Mouse (Mus musculus) liver, postnatal 0 days (tissue): Measurements from ENCODE around the gene Itga10. TPM values are rescaled to one million over a fixed set of nuclear protein-coding genes. Genes with fewer than 3 reads are reported as not detected.
A peak's percentile ranks its signal among the peaks of the same experiment; 100 is the strongest.

Experiments
- ATAC-seq: fragments of 200-750 bp; cut with Nextera tagmentation; 2 replicates; pipeline ENCODE4 v1.8.0; 2017; ENCODE audit warnings: mild to moderate bottlenecking, moderate library complexity
- DNase-seq: peaks from one replicate; pipeline ENCODE4 v3.0.0-alpha.2; 2016
- H3K27ac ChIP-seq: fragments of 300-500 bp; sonication (generic); 2 replicates; pipeline ENCODE4 v1.5.1; 2014; ENCODE audit warnings: antibody characterized with exemption, moderate library complexity, mild to moderate bottlenecking, low read depth
- H3K27me3 ChIP-seq: fragments of 300-500 bp; sonication (generic); 2 replicates; pipeline ENCODE4 v1.6.1; 2014; ENCODE audit warnings: low read length, control low read depth, mixed read lengths; ENCODE audit not compliant: insufficient read depth
- H3K36me3 ChIP-seq: fragments of 300-500 bp; sonication (generic); replicated peaks from 2 replicates; pipeline ENCODE4 v1.6.1; 2014; ENCODE audit warnings: mild to moderate bottlenecking, control low read depth, low read length, moderate library complexity, mixed read lengths; ENCODE audit not compliant: insufficient read depth
- H3K4me1 ChIP-seq: fragments of 300-500 bp; sonication (generic); 2 replicates; pipeline ENCODE4 v1.6.1; 2014; ENCODE audit warnings: antibody characterized with exemption, mild to moderate bottlenecking, control low read depth; ENCODE audit not compliant: insufficient read depth
- H3K4me2 ChIP-seq: fragments of 300-500 bp; sonication (generic); 2 replicates; pipeline ENCODE4 v1.6.1; 2014; ENCODE audit warnings: low read depth, mild to moderate bottlenecking, low read length, moderate library complexity, mixed read lengths
- H3K4me3 ChIP-seq: fragments of 300-500 bp; sonication (generic); 2 replicates; pipeline ENCODE4 v1.5.1; 2014; ENCODE audit warnings: low read depth, low read length
- H3K9ac ChIP-seq: fragments of 300-500 bp; sonication (generic); replicated peaks from 2 replicates; pipeline ENCODE4 v1.6.1; 2014; ENCODE audit warnings: mild to moderate bottlenecking, moderate library complexity
- H3K9me3 ChIP-seq: fragments of 300-500 bp; sonication (generic); 2 replicates; pipeline ENCODE4 v1.6.1; 2016; ENCODE audit warnings: mild to moderate bottlenecking, control low read depth, low read length, mixed read lengths
- CTCF ChIP-seq: sonication (generic); IDR thresholded peaks from 2 replicates; pipeline ENCODE4 v1.5.1; 2016; ENCODE audit warnings: antibody characterized with exemption, low read depth
- EP300 ChIP-seq: IDR thresholded peaks from 2 replicates; pipeline ENCODE4 v1.6.1; 2016; ENCODE audit warnings: antibody characterized with exemption, low read depth, mild to moderate bottlenecking
- WGBS: fragments of 180-500 bp; shearing (Covaris S2); extraction: QIAGEN DNeasy Blood & Tissue Kit; methylation state at CpG from one replicate; pipeline ENCODE4 v1.1.7; 2014; ENCODE audit not compliant: insufficient replicate concordance; 5-methylcytosine and 5-hydroxymethylcytosine counted together
- polyA plus RNA-seq: library from polyadenylated mRNA; unstranded; fragments of >200 nt; fragmentation: Nextera tagmentation; extraction: Ambion mirVana; gene quantifications from 2 replicates; pipeline ENCODE4 v1.2.1, GENCODE M21; 2015

Gene Itga10
- polyA plus RNA-seq, 1 experiment from 2014 or later: 0.05 TPM

- no peak overlapping the region for H3K9ac ChIP-seq
- peaks cover 35% of the 10 kb centered on the region for H3K36me3 ChIP-seq
- peaks cover 13% of the 10 kb centered on the region for H3K27me3 ChIP-seq
- peak; percentile 51 for DNase-seq
- no peak for ATAC-seq
- H3K4me1 ChIP-seq: peaks cover 11% of the 10 kb centered on the region
- TF ChIP-seq EP300: no peak
- peak; percentile 59 for TF ChIP-seq CTCF
- H3K9me3 ChIP-seq: no peaks in the 10 kb centered on the region
- 62% methylated on average over 11 of the region's 11 CpGs for WGBS
- no peak overlapping the region for H3K27ac ChIP-seq
- H3K4me3 ChIP-seq: no peak overlapping the region
- H3K4me2 ChIP-seq: no peak overlapping the region
Measured at GRCm38 (mm10) chr3:96704778-96705177, 59.4 kb downstream of the Itga10 start.

DNA sequence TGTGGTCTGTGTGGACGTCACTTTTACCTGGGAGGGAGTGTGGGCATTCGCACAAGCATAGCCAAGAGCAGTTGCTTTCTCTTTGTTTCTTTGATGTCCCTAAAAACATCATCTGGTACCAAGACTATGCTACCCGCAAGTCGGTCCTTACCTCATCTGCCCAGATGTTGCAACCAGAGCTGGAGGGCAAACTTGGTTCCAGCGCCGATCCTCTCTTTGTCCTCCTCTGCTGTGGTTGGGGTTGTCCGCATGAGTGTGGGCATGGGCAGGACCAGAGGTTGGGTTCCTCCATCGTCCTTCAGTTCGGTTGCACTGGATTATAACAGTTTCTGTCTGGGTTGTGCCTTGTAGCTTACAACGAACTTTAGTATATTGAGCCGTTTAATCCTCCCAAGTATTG lies 60.8 kb downstream of the Itga10 start:
- TF ChIP-seq CTCF (no peak), EP300 (no peak)
- no peak for ATAC-seq
- H3K36me3 ChIP-seq: peaks cover 38% of the 10 kb centered on the region

DNA sequence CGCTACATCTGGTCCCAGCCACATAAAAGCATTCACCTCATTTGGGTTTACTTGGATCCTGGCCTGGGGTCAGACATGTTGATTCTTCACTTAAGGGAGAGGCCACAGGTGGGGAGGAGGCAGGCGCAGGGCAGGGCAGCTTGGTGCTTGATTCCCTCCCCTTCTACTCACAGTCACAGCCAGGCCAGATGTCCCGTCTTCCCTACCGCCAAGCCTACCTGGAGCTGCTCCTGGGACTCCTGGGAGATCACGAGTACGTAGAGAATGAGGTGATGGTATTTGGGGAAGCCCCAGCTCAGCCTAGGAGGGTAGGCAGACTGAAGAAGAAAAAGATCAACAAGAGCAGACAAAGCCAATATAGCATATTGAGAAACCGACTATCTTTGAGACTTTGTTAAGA lies 61.6 kb downstream of the Itga10 start:
- peaks cover 11% of the 10 kb centered on the region for H3K4me1 ChIP-seq
- no peak overlapping the region for H3K27ac ChIP-seq
- H3K9me3 ChIP-seq: no peaks in the 10 kb centered on the region
- no peak for TF ChIP-seq EP300
- TF ChIP-seq CTCF: no peak
- 72% methylated on average over 7 of the region's 7 CpGs for WGBS
- H3K9ac ChIP-seq: no peak overlapping the region
- no peak overlapping the region for H3K4me3 ChIP-seq
- H3K27me3 ChIP-seq: peaks cover 13% of the 10 kb centered on the region
- ATAC-seq (no peak), DNase-seq (no peak)
- H3K4me2 ChIP-seq: no peak overlapping the region
- peaks cover 38% of the 10 kb centered on the region for H3K36me3 ChIP-seq

More for the DNA sequence above, 60.8 kb downstream of the Itga10 start:
- 86% methylated on average over 11 of the region's 11 CpGs for WGBS
- no peak overlapping the region for H3K4me3 ChIP-seq
- no peaks in the 10 kb centered on the region for H3K9me3 ChIP-seq
- peaks cover 13% of the 10 kb centered on the region for H3K27me3 ChIP-seq
- H3K4me1 ChIP-seq: peaks cover 11% of the 10 kb centered on the region
- no peak overlapping the region for H3K4me2 ChIP-seq
- no peak for DNase-seq
- H3K27ac ChIP-seq: no peak overlapping the region
- H3K9ac ChIP-seq: no peak overlapping the region

DNA sequence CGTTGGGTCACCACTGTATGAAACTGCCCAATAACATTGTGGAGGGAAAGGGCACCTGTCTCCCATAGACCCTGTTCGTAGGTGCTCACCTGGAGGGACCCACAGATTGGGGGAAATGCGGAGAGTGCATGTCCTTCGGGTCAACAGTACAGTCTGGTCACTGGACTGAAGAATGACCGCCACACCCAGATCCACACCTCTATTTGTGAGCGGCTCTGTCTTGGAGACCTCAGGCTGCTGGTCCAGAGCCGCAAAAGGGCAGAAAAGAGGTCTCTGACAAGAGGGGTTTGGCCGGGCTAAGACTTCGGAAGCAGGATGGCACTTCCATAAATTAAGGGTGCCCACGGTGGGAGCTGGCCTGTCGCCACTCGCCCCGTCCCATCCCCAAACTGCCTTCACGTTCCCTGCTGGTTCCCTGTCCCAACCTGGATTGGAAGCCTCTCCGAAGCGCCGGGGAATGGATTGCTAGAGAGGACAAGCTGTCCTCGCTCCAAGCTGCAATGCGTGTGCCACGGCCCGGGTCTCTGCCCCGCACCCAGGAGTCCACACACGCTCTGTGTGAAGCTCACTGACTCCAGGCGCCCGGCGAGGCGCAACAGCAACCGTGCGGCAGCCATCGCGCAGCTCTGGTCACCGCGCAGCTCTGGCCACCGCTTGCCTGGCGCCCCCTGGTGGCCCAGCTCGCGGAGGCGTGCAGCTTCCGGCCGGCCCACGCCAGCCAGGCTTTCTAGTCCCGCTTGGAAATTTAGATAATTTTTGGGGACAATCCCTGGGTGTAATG lies 62.7 kb downstream of the Itga10 start, which contains the start of gene Nudt17:
Gene Nudt17, minus strand, starts transcription at position 660 of the 781 bp plus-strand sequence.
- ATAC-seq: peak; percentile 86
- Histone ChIP-seq H3K9ac (peak within 1 kb of the TSS; percentile 62), H3K4me3 (peak within 1 kb of the TSS; percentile 50), H3K27ac (no peak within 1 kb of the TSS), H3K27me3 (peaks cover 13% of the 10 kb centered on the region), H3K4me1 (peaks cover 11% of the 10 kb centered on the region), H3K9me3 (no peaks in the 10 kb centered on the region), H3K4me2 (peak within 1 kb of the TSS; percentile 93), H3K36me3 (peaks cover 44% of the 10 kb centered on the region)
- peak; percentile 84 for DNase-seq
- 6% methylated on average over 42 of the region's 42 CpGs for WGBS
- TF ChIP-seq CTCF: peak; percentile 98
- no peak for TF ChIP-seq EP300

DNA sequence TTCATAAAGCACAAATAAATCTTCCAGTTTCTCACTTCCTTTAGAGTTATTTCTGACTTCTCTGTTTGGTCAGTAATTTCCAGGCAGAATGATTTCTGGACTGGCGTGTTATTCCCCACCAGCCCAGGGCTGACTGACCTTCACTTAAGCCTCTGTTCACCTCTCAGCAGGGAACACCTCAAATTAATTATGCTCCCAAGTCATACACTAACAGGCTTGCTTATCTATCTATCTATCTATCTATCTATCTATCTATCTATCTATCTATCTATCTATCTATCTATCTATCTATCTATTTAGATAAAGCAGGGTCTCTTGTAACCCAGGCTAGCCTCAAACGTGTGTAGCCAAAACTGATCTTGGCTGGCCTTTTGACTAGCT lies 63.3 kb downstream of the Itga10 start:
- WGBS: 56% methylated on average over 2 of the region's 2 CpGs
- DNase-seq: no peak
- no peak for TF ChIP-seq EP300
- TF ChIP-seq CTCF: no peak
- Histone ChIP-seq H3K4me3 (no peak overlapping the region), H3K4me2 (peak overlapping the region; percentile 93), H3K9me3 (no peaks in the 10 kb centered on the region), H3K36me3 (peaks cover 46% of the 10 kb centered on the region), H3K4me1 (peaks cover 11% of the 10 kb centered on the region), H3K9ac (no peak overlapping the region), H3K27me3 (peaks cover 13% of the 10 kb centered on the region), H3K27ac (no peak overlapping the region)
- peak; percentile 33 for ATAC-seq

Other genes starting within 250 kb of the Itga10 start
- not detected in 2 replicates for gene BC107364, start 193.3 kb upstream of the Itga10 start, polyA plus RNA-seq
- 19.2 and 21.8 TPM in 2 replicates for gene Hfe2, start 120.4 kb upstream of the Itga10 start, polyA plus RNA-seq
- gene Txnip, start 87.6 kb upstream of the Itga10 start, polyA plus RNA-seq: 65.3 and 72.4 TPM in 2 replicates
- gene Gm16253, start 68.6 kb upstream of the Itga10 start, polyA plus RNA-seq: not detected in 2 replicates
- 12.9 and 14.7 TPM in 2 replicates for gene Polr3gl, start 51.4 kb upstream of the Itga10 start, polyA plus RNA-seq
- not detected in 2 replicates for gene Ankrd34a, start 48.9 kb upstream of the Itga10 start, polyA plus RNA-seq
- 0.45 and 0.54 TPM in 2 replicates for gene Lix1l, start 44.4 kb upstream of the Itga10 start, polyA plus RNA-seq
- gene Rbm8a, start 15.7 kb upstream of the Itga10 start, polyA plus RNA-seq: 54.6 and 56.5 TPM in 2 replicates
- 24.1 and 24.4 TPM in 2 replicates for gene Pex11b, start 10.2 kb upstream of the Itga10 start, polyA plus RNA-seq
- not detected in 2 replicates for gene Gm42957, start 10.1 kb upstream of the Itga10 start, polyA plus RNA-seq
- 0.37 and 0.45 TPM in 2 replicates for gene Ankrd35, start 24.5 kb downstream of the Itga10 start, polyA plus RNA-seq
- 4.6 and 5.2 TPM in 2 replicates for gene Pias3, start 50.8 kb downstream of the Itga10 start, polyA plus RNA-seq
- gene Nudt17, start 63.0 kb downstream of the Itga10 start, polyA plus RNA-seq: 0.29 and 0.38 TPM in 2 replicates
- gene Polr3c, start 82.0 kb downstream of the Itga10 start, polyA plus RNA-seq: 10.4 and 11.6 TPM in 2 replicates
- gene Rnf115, start 82.1 kb downstream of the Itga10 start, polyA plus RNA-seq: 28.6 and 29.7 TPM in 2 replicates
- gene Pdzk1, start 183.7 kb downstream of the Itga10 start, polyA plus RNA-seq: 49.4 and 57.7 TPM in 2 replicates
- gene Cd160, start 183.8 kb downstream of the Itga10 start, polyA plus RNA-seq: 0.78 and 0.89 TPM in 2 replicates